Mouse (Mus musculus) thymus, adult 2 months (tissue): ENCODE measurements at regions not wholly inside any gene's neighbourhood (a gene's known extent, or its start where the extent isn't known, plus 50 kb on each side); places are given as distances from the start of the nearest gene placed in this dataset.

Source experiments
- CTCF ChIP-seq: fragments of 200-500 bp; IDR thresholded peaks from 2 replicates; pipeline ENCODE4 v1.5.1; 2012; ENCODE audit warnings: mild to moderate bottlenecking, control low read depth, low read length, moderate library complexity, borderline replicate concordance; ENCODE audit not compliant: control insufficient read depth, poor library complexity, insufficient read depth; ENCODE audit errors: extremely low read depth
- POLR2A ChIP-seq: fragments of 200-500 bp; IDR thresholded peaks from 2 replicates; pipeline ENCODE4 v1.6.1; 2012; ENCODE audit warnings: mild to moderate bottlenecking, low read length, control low read depth, moderate library complexity; ENCODE audit not compliant: control insufficient read depth, poor library complexity, insufficient read depth; ENCODE audit errors: extremely low read depth

- TF ChIP-seq POLR2A (no peak), CTCF (no peak)
Measured at GRCm38 (mm10) chr9:32824134-32824531, 188.1 kb downstream of the Ets1 start.
